Mouse (Mus musculus) small intestine, adult 2 months (tissue): ENCODE data around the gene Rxfp2.

Experiments used
- CTCF ChIP-seq: fragments of 200-500 bp; IDR thresholded peaks from 2 replicates; pipeline ENCODE4 v1.5.1; 2012; ENCODE audit warnings: low read depth, mild to moderate bottlenecking, control low read depth, inconsistent platforms, low read length, moderate library complexity, mixed read lengths; ENCODE audit not compliant: insufficient replicate concordance, insufficient read length; ENCODE audit errors: extremely low read depth
- POLR2A ChIP-seq: fragments of 200-500 bp; IDR thresholded peaks from 2 replicates; pipeline ENCODE4 v1.6.1; 2012; ENCODE audit warnings: low read depth, mild to moderate bottlenecking, control low read depth, inconsistent platforms, low read length, moderate library complexity

DNA sequence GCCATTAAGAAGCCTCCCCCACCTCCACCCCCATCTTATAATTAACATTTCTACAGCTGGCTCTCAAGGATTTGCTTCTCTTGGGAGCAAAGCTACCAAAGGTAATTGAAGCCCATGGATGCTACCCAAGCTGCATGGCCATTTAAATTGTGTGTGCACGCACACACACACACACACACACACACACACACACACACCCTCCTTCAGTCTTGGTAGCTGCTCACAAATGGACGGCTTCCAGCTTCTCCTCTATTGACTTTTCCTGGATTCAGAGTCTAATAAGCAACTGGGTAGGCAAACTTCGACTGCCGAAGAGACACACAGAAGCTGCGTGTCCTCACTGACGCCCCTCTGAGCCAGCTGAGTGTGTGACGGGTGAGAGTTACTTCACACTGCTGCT, 111.7 kb downstream of the Rxfp2 start:
- TF ChIP-seq CTCF: no peak
- no peak for TF ChIP-seq POLR2A
